Mouse (Mus musculus) small intestine, adult 2 months (tissue): ENCODE results near the gene Mrps18a.

Experiments
- CTCF ChIP-seq: fragments of 200-500 bp; IDR thresholded peaks from 2 replicates; pipeline ENCODE4 v1.5.1; 2012; ENCODE audit warnings: low read depth, mild to moderate bottlenecking, control low read depth, inconsistent platforms, low read length, moderate library complexity, mixed read lengths; ENCODE audit not compliant: insufficient replicate concordance, insufficient read length; ENCODE audit errors: extremely low read depth
- POLR2A ChIP-seq: fragments of 200-500 bp; IDR thresholded peaks from 2 replicates; pipeline ENCODE4 v1.6.1; 2012; ENCODE audit warnings: low read depth, mild to moderate bottlenecking, control low read depth, inconsistent platforms, low read length, moderate library complexity

- TF ChIP-seq CTCF (no peak), POLR2A (no peak)
Observed at GRCm38 (mm10) chr17:46156680-46157079, 45.9 kb downstream of the Mrps18a start.
